Mouse (Mus musculus) CH12.LX (cell line): Measurements from ENCODE around the gene Map3k15. TPM values are rescaled to one million over a fixed set of nuclear protein-coding genes. Genes with fewer than 3 reads are reported as not detected.

Experiments used
- DNase-seq: peaks from one replicate; pipeline ENCODE4 v3.0.0-alpha.2; 2013; ENCODE audit errors: extremely low read depth
- H3K27ac ChIP-seq: 2 replicates; pipeline ENCODE4 v1.5.1; 2012; ENCODE audit warnings: low read depth, mild to moderate bottlenecking, control low read depth, moderate library complexity; ENCODE audit not compliant: insufficient read depth
- H3K27me3 ChIP-seq: replicated peaks from 2 replicates; pipeline ENCODE3; 2012; ENCODE audit warnings: inconsistent platforms
- H3K36me3 ChIP-seq, 2 experiments: replicated peaks in 1 of 2; 2 replicates each; pipeline versions ENCODE3 to v1.6.1; 2012; ENCODE audit warnings: inconsistent platforms in 1 of 2, low read length in 1 of 2, mild to moderate bottlenecking in 1 of 2, mixed read lengths in 1 of 2, moderate library complexity in 1 of 2; ENCODE audit not compliant: control insufficient read depth in 1 of 2, insufficient read depth in 1 of 2
- H3K4me1 ChIP-seq, 2 experiments: 2 replicates each; pipeline ENCODE4 v1.6.1; 2012; ENCODE audit warnings: inconsistent platforms in 1 of 2, moderate library complexity in 1 of 2; ENCODE audit not compliant: insufficient read depth in 2 of 2, control insufficient read depth in 1 of 2
- H3K4me2 ChIP-seq: 2 replicates; pipeline ENCODE4 v1.6.1; 2012; ENCODE audit warnings: low read depth, mild to moderate bottlenecking, control low read depth; ENCODE audit not compliant: poor library complexity, insufficient read depth, severe bottlenecking
- H3K4me3 ChIP-seq, 3 experiments: fragments of 150-350 bp in 1 of 3; sonication (generic) in 1 of 3; replicated peaks in 1 of 3; 2 replicates each; pipeline versions ENCODE3 to v1.5.1; 2011 to 2012; ENCODE audit warnings: low read depth in 2 of 3, low read length in 2 of 3, mild to moderate bottlenecking in 2 of 3, moderate library complexity in 2 of 3, control low read depth in 1 of 3, improper control_type of control experiment in 1 of 3, inconsistent platforms in 1 of 3, mixed read lengths in 1 of 3; ENCODE audit not compliant: poor library complexity in 1 of 3
- H3K79me2 ChIP-seq: replicated peaks from 2 replicates; pipeline ENCODE4 v1.6.1; 2012; ENCODE audit warnings: mild to moderate bottlenecking, moderate library complexity; ENCODE audit not compliant: control insufficient read depth, poor library complexity, insufficient read depth, severe bottlenecking; ENCODE audit errors: extremely low read depth
- H3K9ac ChIP-seq: 2 replicates; pipeline ENCODE4 v1.6.1; 2012; ENCODE audit warnings: low read depth, mild to moderate bottlenecking, control low read depth, moderate library complexity; ENCODE audit not compliant: insufficient read depth
- H3K9me3 ChIP-seq: replicated peaks from 2 replicates; pipeline ENCODE3; 2012; ENCODE audit warnings: low read length, inconsistent platforms, mixed read lengths
- CHD1 ChIP-seq: IDR thresholded peaks from 2 replicates; pipeline ENCODE4 v1.6.1; 2012; ENCODE audit warnings: low read depth, low read length, improper control_type of control experiment, inconsistent platforms
- CHD2 ChIP-seq: IDR thresholded peaks from 2 replicates; pipeline ENCODE4 v1.6.1; 2011; ENCODE audit warnings: low read length, improper control_type of control experiment
- CTCF ChIP-seq, 2 experiments: IDR thresholded peaks in 1 of 2; conservative IDR thresholded peaks in 1 of 2; 2 replicates each; pipeline ENCODE4 v1.5.1; 2011 to 2012; ENCODE audit warnings: low read depth in 2 of 2, low read length in 2 of 2, improper control_type of control experiment in 1 of 2, inconsistent platforms in 1 of 2, mild to moderate bottlenecking in 1 of 2, moderate library complexity in 1 of 2
- E2F4 ChIP-seq: IDR thresholded peaks from 2 replicates; pipeline ENCODE4 v1.6.1; 2011; ENCODE audit warnings: low read depth, low read length, improper control_type of control experiment; ENCODE audit not compliant: insufficient replicate concordance
- ETS1 ChIP-seq: conservative IDR thresholded peaks from 2 replicates; pipeline ENCODE4 v1.6.1; 2012; ENCODE audit warnings: low read depth, mild to moderate bottlenecking, inconsistent platforms, low read length, improper control_type of control experiment, moderate library complexity
- GABPA ChIP-seq: IDR thresholded peaks from 2 replicates; pipeline ENCODE4 v1.6.1; 2012; ENCODE audit warnings: low read depth, low read length, improper control_type of control experiment, inconsistent platforms; ENCODE audit not compliant: insufficient replicate concordance
- IRF4 ChIP-seq: IDR thresholded peaks from 2 replicates; pipeline ENCODE4 v1.6.1; 2014; ENCODE audit warnings: low read depth, mild to moderate bottlenecking, inconsistent platforms, low read length, improper control_type of control experiment
- MXI1 ChIP-seq: IDR thresholded peaks from 2 replicates; pipeline ENCODE4 v1.6.1; 2011; ENCODE audit warnings: mild to moderate bottlenecking, low read depth, low read length, improper control_type of control experiment
- PAX5 ChIP-seq: IDR thresholded peaks from 2 replicates; pipeline ENCODE4 v1.6.1; 2012; ENCODE audit warnings: low read length, inconsistent platforms, mixed read lengths
- RCOR1 ChIP-seq: conservative IDR thresholded peaks from 2 replicates; pipeline ENCODE4 v1.6.1; 2012; ENCODE audit warnings: low read depth, mild to moderate bottlenecking, inconsistent platforms, low read length, improper control_type of control experiment
- SMC3 ChIP-seq: IDR thresholded peaks from 2 replicates; pipeline ENCODE4 v1.6.1; 2011; ENCODE audit warnings: low read depth, low read length, improper control_type of control experiment
- TBP ChIP-seq: conservative IDR thresholded peaks from 2 replicates; pipeline ENCODE4 v1.6.1; 2011; ENCODE audit warnings: low read depth, low read length, improper control_type of control experiment
- USF1 ChIP-seq: IDR thresholded peaks from 2 replicates; pipeline ENCODE4 v1.6.1; 2014; ENCODE audit warnings: low read depth, mild to moderate bottlenecking, inconsistent platforms, low read length, improper control_type of control experiment
- dilution Hi-C: fragments of 300-500 bp; cut with MboI; formaldehyde crosslinking; loops from 2 replicates; pipeline ENCODE4 v1.14.3; 2020; ENCODE audit warnings: low sequenced_read_pairs; ENCODE audit not compliant: extremely low pct_unique_long_range_greater_than_20kb, extremely low pct_ligation_motif_present
- in situ Hi-C: fragments of 300-500 bp; cut with MboI; formaldehyde crosslinking; loops from 3 replicates; pipeline ENCODE4 v1.14.3; 2019; ENCODE audit warnings: low sequenced_read_pairs, low pct_ligation_motif_present, low pct_unique_long_range_greater_than_20kb, mixed read lengths
- polyA plus RNA-seq: library from polyadenylated mRNA; unstranded; fragments of >175 nt; gene quantifications from 2 replicates; pipeline ENCODE4 v1.2.1, GENCODE M21; 2012; ENCODE audit warnings: low read depth; ENCODE audit not compliant: insufficient read length
- total RNA-seq, 2 experiments: library from RNA; depleted of rRNA; stranded (reverse); fragments of 300-350 nt in 1 of 2; fragments of >200 nt in 1 of 2; gene quantifications; 2 replicates each; pipeline ENCODE4 v1.2.3; 2012 to 2014

Gene Map3k15
- total and polyA plus RNA-seq, 3 experiments = 0.08 to 0.21 (median 0.14) TPM

GRCm38 (mm10) chrX:159953546-159954429 is 34.4 kb upstream of the Map3k15 start:
- Histone ChIP-seq H3K79me2 (no peaks in the 10 kb centered on the region; the same call in 1 of the 2 replicates), H3K27ac (no peak overlapping the region), H3K4me1 (no peaks in the 10 kb centered on the region), H3K36me3 (peaks cover 0 to 51% of the 10 kb centered on the region in 2 experiments), H3K9me3 (no peaks in the 10 kb centered on the region), H3K27me3 (no peaks in the 10 kb centered on the region), H3K4me3 (no peak overlapping the region), H3K4me2 (no peak overlapping the region), H3K9ac (no peak overlapping the region)
- no peak for TF ChIP-seq MXI1
- in situ Hi-C loops = no loop called here
- dilution Hi-C loops = no loop called here
- DNase-seq = no peak

GRCm38 (mm10) chrX:159954430-159954779 is 33.8 kb upstream of the Map3k15 start:
- in situ Hi-C loops (no loop called here), dilution Hi-C loops (no loop called here)
- H3K9me3 ChIP-seq = no peaks in the 10 kb centered on the region
- no peaks in the 10 kb centered on the region for H3K27me3 ChIP-seq
- H3K4me2 ChIP-seq = no peak overlapping the region
- no peak for DNase-seq
- no peak overlapping the region for H3K9ac ChIP-seq
- no peaks in the 10 kb centered on the region for H3K79me2 ChIP-seq
- H3K27ac ChIP-seq = no peak overlapping the region
- no peaks in the 10 kb centered on the region for H3K4me1 ChIP-seq
- TF ChIP-seq USF1 (no peak), TBP (no peak), CHD2 (no peak), CTCF (conservative IDR thresholded peaks at IDR 0.05 in 1 of 2, IDR thresholded peaks at IDR 0.05 in 1 of 2; ENCODE audit: low read depth in 2 of 2, low read length in 2 of 2) (no peak), MXI1 (no peak), SMC3 (no peak), CHD1 (no peak), GABPA (no peak), ETS1 (no peak), E2F4 (no peak), PAX5 (no peak), RCOR1 (no peak), IRF4 (no peak)
- H3K4me3 ChIP-seq = no peak overlapping the region
- H3K36me3 ChIP-seq = peaks cover 0 to 52% of the 10 kb centered on the region in 2 experiments
